Mouse (Mus musculus): ENCODE results near the gene Dusp16.

DNA sequence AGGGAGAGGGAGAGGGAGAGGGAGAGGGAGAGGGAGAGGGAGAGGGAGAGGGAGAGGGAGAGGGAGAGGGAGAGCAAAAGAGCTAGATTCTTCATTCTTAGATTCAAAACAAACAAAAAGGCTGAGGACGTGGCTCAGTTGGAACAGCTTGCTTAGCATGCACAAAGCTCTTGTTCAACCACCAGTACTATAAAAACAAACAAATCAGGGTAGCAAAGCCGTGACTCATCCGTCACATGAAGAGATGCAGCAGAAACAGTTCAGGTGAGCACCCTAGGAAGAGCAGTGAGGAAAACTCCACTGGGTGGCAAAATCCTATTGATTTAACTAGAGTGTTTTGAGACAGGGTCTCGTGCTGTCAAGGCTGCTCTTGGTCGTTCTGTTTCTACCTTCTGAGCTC lies 27.3 kb upstream of the Dusp16 start:
- no peak for TF ChIP-seq POLR2A (IDR thresholded peaks at IDR 0.05; ENCODE audit: low read depth, low read length)
- TF ChIP-seq CTCF (IDR thresholded peaks at IDR 0.05; ENCODE audit: borderline replicate concordance, insufficient read depth, low read length): no peak

Measured in embryonic fibroblast, embryonic 13.5 days (primary cell).